Mouse (Mus musculus): ENCODE data around the gene Amn1. TPM values are rescaled to one million over a fixed set of nuclear protein-coding genes. Genes with fewer than 3 reads are reported as not detected.
"Not testable (repeated sequence)": the region's sequence is repeated elsewhere in the genome, so short reads cannot be mapped to it uniquely, and the experiment has no call there.

The Amn1 gene
- polyA plus RNA-seq, 1 experiment from 2014 or later: 39.1 TPM

GRCm38 (mm10) chr6:149132311-149133077 is 56.0 kb downstream of the Amn1 start:
- no peaks in the 10 kb centered on the region for H3K4me1 ChIP-seq (ENCODE audit: control insufficient read depth, insufficient read depth, low read length)
- H3K27me3 ChIP-seq (ENCODE audit: control insufficient read depth, insufficient read depth, low read length): no peaks in the 10 kb centered on the region
- 29% methylated on average over 5 of the region's 5 CpGs for WGBS
- no peaks in the 10 kb centered on the region for H3K9me3 ChIP-seq (ENCODE audit: control insufficient read depth, low read length)
- peak; percentile 61 for DNase-seq (ENCODE audit: low spot score)
- no peak overlapping the region for H3K9ac ChIP-seq (ENCODE audit: low read length)
- no peaks in the 10 kb centered on the region for H3K36me3 ChIP-seq (ENCODE audit: control insufficient read depth, insufficient read depth, low read length)
- no peak overlapping the region for H3K4me3 ChIP-seq (ENCODE audit: low read depth, low read length)
- H3K27ac ChIP-seq (replicated peaks; ENCODE audit: low read depth, low read length): no peak overlapping the region
- H3K4me2 ChIP-seq (ENCODE audit: low read depth, severe bottlenecking): no peak overlapping the region
- ATAC-seq (ENCODE audit: insufficient number of reproducible peaks, low FRiP score, low TSS enrichment, low read depth): no peak

GRCm38 (mm10) chr6:149131111-149131510 is 57.4 kb downstream of the Amn1 start:
- Histone ChIP-seq H3K27ac (replicated peaks; ENCODE audit: low read depth, low read length) (no peak overlapping the region), H3K4me2 (ENCODE audit: low read depth, severe bottlenecking) (no peak overlapping the region), H3K9me3 (ENCODE audit: control insufficient read depth, low read length) (no peaks in the 10 kb centered on the region), H3K27me3 (ENCODE audit: control insufficient read depth, insufficient read depth, low read length) (no peaks in the 10 kb centered on the region), H3K9ac (ENCODE audit: low read length) (no peak overlapping the region), H3K4me3 (ENCODE audit: low read depth, low read length) (no peak overlapping the region), H3K36me3 (ENCODE audit: control insufficient read depth, insufficient read depth, low read length) (no peaks in the 10 kb centered on the region), H3K4me1 (ENCODE audit: control insufficient read depth, insufficient read depth, low read length) (no peaks in the 10 kb centered on the region)
- ATAC-seq (ENCODE audit: insufficient number of reproducible peaks, low FRiP score, low TSS enrichment, low read depth) (no peak), DNase-seq (ENCODE audit: low spot score) (no peak)
- WGBS: 40% methylated on average over 3 of the region's 3 CpGs

GRCm38 (mm10) chr6:149129870-149130269 is 58.6 kb downstream of the Amn1 start, which contains the start of gene Gm10203:
TSS of gene Gm10203 (plus strand) at chr6:149130170.
- not testable (repeated sequence) for DNase-seq (ENCODE audit: low spot score); H3K4me2 ChIP-seq (ENCODE audit: low read depth, severe bottlenecking); H3K4me3 ChIP-seq (ENCODE audit: low read depth, low read length); H3K36me3 ChIP-seq (ENCODE audit: control insufficient read depth, insufficient read depth, low read length); H3K9ac ChIP-seq (ENCODE audit: low read length); H3K27ac ChIP-seq (replicated peaks; ENCODE audit: low read depth, low read length); H3K9me3 ChIP-seq (ENCODE audit: control insufficient read depth, low read length); H3K4me1 ChIP-seq (ENCODE audit: control insufficient read depth, insufficient read depth, low read length); H3K27me3 ChIP-seq (ENCODE audit: control insufficient read depth, insufficient read depth, low read length); ATAC-seq (ENCODE audit: insufficient number of reproducible peaks, low FRiP score, low TSS enrichment, low read depth)
- 89% methylated on average over 8 of the region's 8 CpGs for WGBS

GRCm38 (mm10) chr6:149126675-149127074 is 61.8 kb downstream of the Amn1 start:
- Histone ChIP-seq H3K9me3 (ENCODE audit: control insufficient read depth, low read length) (no peaks in the 10 kb centered on the region), H3K27me3 (ENCODE audit: control insufficient read depth, insufficient read depth, low read length) (no peaks in the 10 kb centered on the region), H3K4me2 (ENCODE audit: low read depth, severe bottlenecking) (no peak overlapping the region), H3K27ac (replicated peaks; ENCODE audit: low read depth, low read length) (no peak overlapping the region), H3K4me3 (ENCODE audit: low read depth, low read length) (no peak overlapping the region), H3K4me1 (ENCODE audit: control insufficient read depth, insufficient read depth, low read length) (no peaks in the 10 kb centered on the region), H3K36me3 (ENCODE audit: control insufficient read depth, insufficient read depth, low read length) (no peaks in the 10 kb centered on the region), H3K9ac (ENCODE audit: low read length) (no peak overlapping the region)
- DNase-seq (ENCODE audit: low spot score): peak; percentile 44
- WGBS: 76% methylated on average over 4 of the region's 4 CpGs
- ATAC-seq (ENCODE audit: insufficient number of reproducible peaks, low FRiP score, low TSS enrichment, low read depth): no peak

- Histone ChIP-seq H3K36me3 (ENCODE audit: control insufficient read depth, insufficient read depth, low read length) (no peaks in the 10 kb centered on the region), H3K4me1 (ENCODE audit: control insufficient read depth, insufficient read depth, low read length) (no peaks in the 10 kb centered on the region), H3K27ac (replicated peaks; ENCODE audit: low read depth, low read length) (no peak overlapping the region), H3K27me3 (ENCODE audit: control insufficient read depth, insufficient read depth, low read length) (no peaks in the 10 kb centered on the region), H3K4me3 (ENCODE audit: low read depth, low read length) (no peak overlapping the region), H3K4me2 (ENCODE audit: low read depth, severe bottlenecking) (no peak overlapping the region), H3K9me3 (ENCODE audit: control insufficient read depth, low read length) (no peaks in the 10 kb centered on the region), H3K9ac (ENCODE audit: low read length) (no peak overlapping the region)
- WGBS: 85% methylated on average over 3 of the region's 3 CpGs
- DNase-seq (ENCODE audit: low spot score): no peak
- ATAC-seq (ENCODE audit: insufficient number of reproducible peaks, low FRiP score, low TSS enrichment, low read depth): no peak
Measured at GRCm38 (mm10) chr6:149123042-149123441, 65.5 kb downstream of the Amn1 start.

- Histone ChIP-seq H3K4me2 (ENCODE audit: low read depth, severe bottlenecking) (no peak overlapping the region), H3K36me3 (ENCODE audit: control insufficient read depth, insufficient read depth, low read length) (no peaks in the 10 kb centered on the region), H3K27ac (replicated peaks; ENCODE audit: low read depth, low read length) (no peak overlapping the region), H3K27me3 (ENCODE audit: control insufficient read depth, insufficient read depth, low read length) (no peaks in the 10 kb centered on the region), H3K4me3 (ENCODE audit: low read depth, low read length) (no peak overlapping the region), H3K4me1 (ENCODE audit: control insufficient read depth, insufficient read depth, low read length) (no peaks in the 10 kb centered on the region), H3K9me3 (ENCODE audit: control insufficient read depth, low read length) (no peaks in the 10 kb centered on the region), H3K9ac (ENCODE audit: low read length) (no peak overlapping the region)
- WGBS: 43% methylated on average over 2 of the region's 2 CpGs
- DNase-seq (ENCODE audit: low spot score): peak; percentile 46
- no peak for ATAC-seq (ENCODE audit: insufficient number of reproducible peaks, low FRiP score, low TSS enrichment, low read depth)
Measured at GRCm38 (mm10) chr6:149119853-149120252, 68.7 kb downstream of the Amn1 start.

- H3K27ac ChIP-seq (replicated peaks; ENCODE audit: low read depth, low read length): no peak overlapping the region
- ATAC-seq (ENCODE audit: insufficient number of reproducible peaks, low FRiP score, low TSS enrichment, low read depth) (no peak), DNase-seq (ENCODE audit: low spot score) (no peak)
- no peak overlapping the region for H3K9ac ChIP-seq (ENCODE audit: low read length)
- H3K9me3 ChIP-seq (ENCODE audit: control insufficient read depth, low read length): no peaks in the 10 kb centered on the region
- no peaks in the 10 kb centered on the region for H3K36me3 ChIP-seq (ENCODE audit: control insufficient read depth, insufficient read depth, low read length)
- H3K4me2 ChIP-seq (ENCODE audit: low read depth, severe bottlenecking): no peak overlapping the region
- WGBS: 70% methylated on average over 2 of the region's 2 CpGs
- H3K4me1 ChIP-seq (ENCODE audit: control insufficient read depth, insufficient read depth, low read length): no peaks in the 10 kb centered on the region
- no peak overlapping the region for H3K4me3 ChIP-seq (ENCODE audit: low read depth, low read length)
- H3K27me3 ChIP-seq (ENCODE audit: control insufficient read depth, insufficient read depth, low read length): no peaks in the 10 kb centered on the region
Measured at GRCm38 (mm10) chr6:149118935-149119334, 69.6 kb downstream of the Amn1 start.

- Histone ChIP-seq H3K4me2 (ENCODE audit: low read depth, severe bottlenecking) (no peak overlapping the region), H3K4me3 (ENCODE audit: low read depth, low read length) (no peak overlapping the region), H3K36me3 (ENCODE audit: control insufficient read depth, insufficient read depth, low read length) (no peaks in the 10 kb centered on the region), H3K27ac (replicated peaks; ENCODE audit: low read depth, low read length) (no peak overlapping the region), H3K9me3 (ENCODE audit: control insufficient read depth, low read length) (no peaks in the 10 kb centered on the region), H3K4me1 (ENCODE audit: control insufficient read depth, insufficient read depth, low read length) (no peaks in the 10 kb centered on the region), H3K27me3 (ENCODE audit: control insufficient read depth, insufficient read depth, low read length) (no peaks in the 10 kb centered on the region), H3K9ac (ENCODE audit: low read length) (no peak overlapping the region)
- no peak for DNase-seq (ENCODE audit: low spot score)
- no peak for ATAC-seq (ENCODE audit: insufficient number of reproducible peaks, low FRiP score, low TSS enrichment, low read depth)
Measured at GRCm38 (mm10) chr6:149116992-149117391, 71.5 kb downstream of the Amn1 start.

- H3K9me3 ChIP-seq (ENCODE audit: control insufficient read depth, low read length): no peaks in the 10 kb centered on the region
- DNase-seq (ENCODE audit: low spot score): no peak
- no peak overlapping the region for H3K27ac ChIP-seq (replicated peaks; ENCODE audit: low read depth, low read length)
- no peaks in the 10 kb centered on the region for H3K4me1 ChIP-seq (ENCODE audit: control insufficient read depth, insufficient read depth, low read length)
- no peak overlapping the region for H3K4me3 ChIP-seq (ENCODE audit: low read depth, low read length)
- no peak overlapping the region for H3K9ac ChIP-seq (ENCODE audit: low read length)
- no peak for ATAC-seq (ENCODE audit: insufficient number of reproducible peaks, low FRiP score, low TSS enrichment, low read depth)
- no peaks in the 10 kb centered on the region for H3K27me3 ChIP-seq (ENCODE audit: control insufficient read depth, insufficient read depth, low read length)
- H3K4me2 ChIP-seq (ENCODE audit: low read depth, severe bottlenecking): no peak overlapping the region
- H3K36me3 ChIP-seq (ENCODE audit: control insufficient read depth, insufficient read depth, low read length): no peaks in the 10 kb centered on the region
- WGBS: 89% methylated on average over 2 of the region's 2 CpGs
Measured at GRCm38 (mm10) chr6:149108909-149109308, 79.6 kb downstream of the Amn1 start.

Measured in limb, embryonic 11.5 days (tissue).